Mouse (Mus musculus) heart, postnatal 0 days (tissue): Measurements from ENCODE around the gene Ywhag.

ENCODE experiments used
- CTCF ChIP-seq: IDR thresholded peaks from 2 replicates; pipeline ENCODE4 v1.5.1; 2016; ENCODE audit warnings: antibody characterized with exemption, control low read depth, low read depth
- EP300 ChIP-seq: IDR thresholded peaks from 2 replicates; pipeline ENCODE4 v1.6.1; 2016; ENCODE audit warnings: antibody characterized with exemption, low read depth

DNA sequence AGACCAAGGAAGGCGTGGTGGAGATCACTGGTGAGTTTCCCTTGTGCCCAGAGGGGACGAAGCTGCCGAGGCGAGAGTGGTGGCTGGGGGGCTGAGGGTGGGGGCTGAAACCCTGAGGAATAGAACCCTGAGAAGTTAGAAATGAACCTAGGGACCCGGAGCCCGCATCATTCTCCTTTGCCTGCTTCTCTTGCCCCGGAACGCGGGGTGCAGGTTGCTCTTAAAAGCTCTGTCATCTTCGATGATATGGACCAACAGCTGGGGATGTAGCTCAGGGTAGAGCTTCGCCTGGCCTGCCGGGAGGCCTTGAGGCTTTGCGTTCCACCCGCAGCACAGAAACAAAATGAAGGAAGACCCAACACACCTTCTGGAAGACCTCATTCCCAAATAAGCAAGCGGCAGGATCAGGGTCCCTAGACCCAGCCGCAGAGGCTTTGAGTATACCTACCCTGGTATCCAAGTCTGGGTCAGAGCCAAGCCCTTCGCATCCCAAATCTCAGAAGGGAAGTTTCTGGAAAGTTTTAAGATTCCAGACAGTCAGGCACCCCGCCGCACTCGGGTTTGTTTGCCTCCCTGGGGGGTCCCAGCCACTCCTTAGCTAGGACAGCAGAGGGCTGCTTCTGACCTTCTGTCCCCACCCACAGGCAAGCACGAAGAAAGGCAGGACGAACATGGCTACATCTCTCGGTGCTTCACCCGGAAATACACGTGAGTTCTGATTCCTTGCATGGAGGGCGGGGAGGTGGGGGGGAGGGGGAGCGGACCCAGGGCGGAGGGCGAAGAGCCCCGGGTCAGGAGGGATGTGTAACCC, 45.8 kb downstream of the Ywhag start:
- TF ChIP-seq CTCF = no peak
- TF ChIP-seq EP300 = no peak
